ENCODE assay signal across 9 mouse cellular contexts in the genomic region with DNA sequence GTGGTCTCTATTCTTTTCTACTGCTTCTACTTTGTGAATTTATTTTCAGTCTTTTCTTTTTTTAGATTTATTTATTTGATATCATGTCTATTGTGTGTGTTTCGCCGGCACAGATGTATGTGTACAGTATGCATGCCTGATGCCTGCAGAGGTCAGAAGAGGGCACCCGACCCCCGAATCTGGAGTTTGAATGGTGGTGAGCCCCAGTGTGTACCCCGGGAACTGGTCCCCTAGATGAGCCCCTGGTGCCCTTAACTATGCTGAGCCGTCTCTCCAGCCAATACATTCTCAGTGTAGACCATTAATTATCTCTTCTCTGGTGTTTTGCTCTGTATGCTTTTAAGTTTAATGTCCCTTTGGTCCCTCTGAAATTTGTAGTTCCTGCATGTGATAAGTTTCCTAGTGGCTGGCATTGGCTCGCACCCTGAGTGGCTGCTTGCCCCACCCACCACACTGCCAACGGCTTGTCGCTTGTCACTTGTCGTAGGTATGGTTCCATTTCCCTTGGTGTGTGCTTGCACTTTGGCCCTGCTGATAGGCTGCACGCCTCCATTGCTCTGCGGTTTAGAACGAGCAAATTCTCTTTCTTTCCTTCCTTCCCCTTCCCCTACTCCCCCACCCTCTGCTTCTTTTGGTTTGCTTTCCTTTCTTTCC. TPM values are rescaled to one million over a fixed set of nuclear protein-coding genes. Genes with fewer than 3 reads are reported as not detected.
DNase-seq lines count a peak whose midpoint lies in the region; ATAC-seq lines count a peak whose summit lies in the region.
"Had no signal": no experiment of that assay in that cellular context is flagged by ENCODE, and none has a peak within 500 bp of the region (broad histone marks: within the 10 kb centered on the region; RNA-seq: fewer than 3 reads in every experiment).

No protein-coding gene starts in this region.

- ATAC-seq in kidney, embryonic 14.5 days (ENCODE audit: low FRiP score, low TSS enrichment): no peak
- ATAC-seq in embryonic facial prominence, embryonic 15.5 days (ENCODE audit: insufficient number of reproducible peaks, low FRiP score, low TSS enrichment, low read depth): no peak
- no peak for ATAC-seq in hindbrain, embryonic 13.5 days (ENCODE audit: low FRiP score)
- ATAC-seq in midbrain, embryonic 16.5 days: no peak

- H3K36me3 ChIP-seq in kidney, embryonic 14.5 days (ENCODE audit: control insufficient read depth, insufficient read depth, low read length): no peaks in the 10 kb centered on the region; the same call in 1 of the 2 replicates
- H3K36me3 ChIP-seq in embryonic facial prominence, embryonic 15.5 days: 0 out of 2 replicates have a peak, but pooled peaks cover 3% of the 10 kb centered on the region
- peaks cover 19% of the 10 kb centered on the region for H3K36me3 ChIP-seq in hindbrain, embryonic 13.5 days
- H3K36me3 ChIP-seq in midbrain, embryonic 16.5 days (ENCODE audit: control insufficient read depth, insufficient read depth, low read length): no peaks in the 10 kb centered on the region

- H3K4me2 ChIP-seq in kidney, embryonic 14.5 days (replicated peaks; ENCODE audit: low read depth, low read length): no peak overlapping the region
- no peak overlapping the region for H3K4me2 ChIP-seq in embryonic facial prominence, embryonic 15.5 days (replicated peaks)
- no peak overlapping the region for H3K4me2 ChIP-seq in hindbrain, embryonic 13.5 days
- H3K4me2 ChIP-seq in midbrain, embryonic 16.5 days (ENCODE audit: low read length): no peak overlapping the region

- H3K9me3 ChIP-seq in kidney, embryonic 14.5 days (ENCODE audit: control insufficient read depth, low read length): no peaks in the 10 kb centered on the region
- H3K9me3 ChIP-seq in embryonic facial prominence, embryonic 15.5 days (replicated peaks): no peaks in the 10 kb centered on the region
- H3K9me3 ChIP-seq in hindbrain, embryonic 13.5 days: no peaks in the 10 kb centered on the region
- H3K9me3 ChIP-seq in midbrain, embryonic 16.5 days (replicated peaks; ENCODE audit: control insufficient read depth, low read length, poor library complexity, severe bottlenecking): no peaks in the 10 kb centered on the region
- H3K9me3 ChIP-seq: G1E had no signal

- intact Hi-C loops in left cerebral cortex, postnatal 14 days (cut with DNase I): no loop called here

- H3K4me3 ChIP-seq in kidney, embryonic 14.5 days (ENCODE audit: low read length): no peak overlapping the region
- H3K4me3 ChIP-seq in embryonic facial prominence, embryonic 15.5 days (replicated peaks): no peak overlapping the region
- H3K4me3 ChIP-seq in hindbrain, embryonic 13.5 days: no peak overlapping the region
- H3K4me3 ChIP-seq in midbrain, embryonic 16.5 days (ENCODE audit: low read depth, low read length): no peak overlapping the region

- no peaks in the 10 kb centered on the region for H3K27me3 ChIP-seq in kidney, embryonic 14.5 days (ENCODE audit: control insufficient read depth, insufficient read depth, low read length)
- no peaks in the 10 kb centered on the region for H3K27me3 ChIP-seq in embryonic facial prominence, embryonic 15.5 days
- no peaks in the 10 kb centered on the region for H3K27me3 ChIP-seq in hindbrain, embryonic 13.5 days
- H3K27me3 ChIP-seq in midbrain, embryonic 16.5 days (ENCODE audit: control insufficient read depth, insufficient read depth, low read depth, low read length): no peaks in the 10 kb centered on the region

- H3K9ac ChIP-seq in kidney, embryonic 14.5 days (ENCODE audit: low read depth, low read length): no peak overlapping the region
- H3K9ac ChIP-seq in embryonic facial prominence, embryonic 15.5 days: no peak overlapping the region
- H3K9ac ChIP-seq in hindbrain, embryonic 13.5 days: no peak overlapping the region; the same call in 1 of the 2 replicates
- H3K9ac ChIP-seq in midbrain, embryonic 16.5 days (ENCODE audit: low read depth, low read length): no peak overlapping the region

- H3K4me1 ChIP-seq in kidney, embryonic 14.5 days (ENCODE audit: control insufficient read depth, insufficient read depth, low read length): peaks cover 56% of the 10 kb centered on the region
- peaks cover 46% of the 10 kb centered on the region for H3K4me1 ChIP-seq in embryonic facial prominence, embryonic 15.5 days
- peaks cover 75% of the 10 kb centered on the region for H3K4me1 ChIP-seq in hindbrain, embryonic 13.5 days (replicated peaks)
- peaks cover 50% of the 10 kb centered on the region for H3K4me1 ChIP-seq in midbrain, embryonic 16.5 days (ENCODE audit: control insufficient read depth, insufficient read depth, low read length)

- H3K27ac ChIP-seq in kidney, embryonic 14.5 days (ENCODE audit: low read depth, low read length): peak overlapping the region; percentile 83
- peak overlapping the region; percentile 34; the same call in 1 of the 2 replicates for H3K27ac ChIP-seq in embryonic facial prominence, embryonic 15.5 days (replicated peaks)
- peak overlapping the region; percentile 69 for H3K27ac ChIP-seq in hindbrain, embryonic 13.5 days
- H3K27ac ChIP-seq in midbrain, embryonic 16.5 days (ENCODE audit: low read length): peak overlapping the region; percentile 50; the same call in 1 of the 2 replicates

- WGBS in kidney, embryonic 14.5 days: 42% methylated on average over 13 of the region's 13 CpGs
- 76% methylated on average over 13 of the region's 13 CpGs for WGBS in embryonic facial prominence, embryonic 15.5 days
- WGBS in hindbrain, embryonic 13.5 days: 81% methylated on average over 13 of the region's 13 CpGs
- WGBS in midbrain, embryonic 16.5 days: 87% methylated on average over 13 of the region's 13 CpGs

- no peak for DNase-seq in kidney, postnatal 10 days
- DNase-seq in T-cell, adult 2 months (ENCODE audit: low spot score): no peak
- no peak for DNase-seq in left cerebral cortex, postnatal 14 days (ENCODE audit: low spot score in 2 of 2)
- DNase-seq: thymus, postnatal 4 days had no signal

RNA-seq across cellular contexts. Expression of gene Gramd4, which starts 31.7 kb away (rescaled TPM):
- polyA plus RNA-seq in kidney, embryonic 14.5 days (2014; fragmentation: Nextera tagmentation; extraction: Ambion mirVana): 6.5 and 9.7 TPM in 2 replicates
- polyA plus RNA-seq in embryonic facial prominence, embryonic 15.5 days (2015; fragmentation: Nextera tagmentation; extraction: Ambion mirVana): 17.8 and 18.9 TPM in 2 replicates
- 33.9 and 36.4 TPM in 2 replicates for polyA plus RNA-seq in hindbrain, embryonic 13.5 days (2015; fragmentation: Nextera tagmentation; extraction: Ambion mirVana)
- 36.0 and 36.7 TPM in 2 replicates for polyA plus RNA-seq in midbrain, embryonic 16.5 days (2015; fragmentation: Nextera tagmentation; extraction: Ambion mirVana)
- total RNA-seq in left cerebral cortex, postnatal 14 days (2021): 10 to 100 TPM; 37.2 to 44.3 TPM

RNA-seq across cellular contexts. Expression of gene Celsr1, which starts 55.6 kb away (rescaled TPM):
- 6.8 and 8.8 TPM in 2 replicates for polyA plus RNA-seq in kidney, embryonic 14.5 days (2014; fragmentation: Nextera tagmentation; extraction: Ambion mirVana)
- 4.2 and 5.1 TPM in 2 replicates for polyA plus RNA-seq in embryonic facial prominence, embryonic 15.5 days (2015; fragmentation: Nextera tagmentation; extraction: Ambion mirVana)
- 1.6 and 1.8 TPM in 2 replicates for polyA plus RNA-seq in hindbrain, embryonic 13.5 days (2015; fragmentation: Nextera tagmentation; extraction: Ambion mirVana)
- 1.1 and 1.3 TPM in 2 replicates for polyA plus RNA-seq in midbrain, embryonic 16.5 days (2015; fragmentation: Nextera tagmentation; extraction: Ambion mirVana)
- total RNA-seq in left cerebral cortex, postnatal 14 days (2021): 1 to 10 TPM; 2.2 to 3.1 TPM
